Mouse (Mus musculus) thymus, postnatal 25 days (tissue): ENCODE data around the gene Ak5.
"Not testable (repeated sequence)": the region's sequence is repeated elsewhere in the genome, so short reads cannot be mapped to it uniquely, and the experiment has no call there.

Experiments used
- DNase-seq: peaks from one replicate; pipeline ENCODE4 v3.0.0; 2022

Gene Ak5

DNA sequence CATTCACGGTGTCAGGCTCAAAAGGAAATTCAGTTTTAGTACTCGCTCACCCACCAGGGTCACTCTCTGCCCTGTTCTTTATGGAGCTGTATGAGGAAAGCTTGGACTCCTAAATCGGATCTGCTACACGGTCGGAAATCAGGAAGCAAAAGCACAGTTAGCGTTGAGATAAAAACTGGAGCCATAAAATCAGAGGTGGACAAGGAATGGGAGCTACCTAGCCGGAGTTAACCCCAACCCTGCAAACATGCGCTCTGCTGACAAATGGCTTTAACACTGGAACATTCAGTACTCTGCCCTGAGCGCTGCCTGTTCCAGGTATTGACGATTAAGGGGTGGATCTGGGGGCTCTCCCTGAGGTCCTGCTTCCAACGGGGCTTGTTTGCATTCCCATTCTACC, 47.6 kb downstream of the Ak5 start:
- DNase-seq, result no peak

DNA sequence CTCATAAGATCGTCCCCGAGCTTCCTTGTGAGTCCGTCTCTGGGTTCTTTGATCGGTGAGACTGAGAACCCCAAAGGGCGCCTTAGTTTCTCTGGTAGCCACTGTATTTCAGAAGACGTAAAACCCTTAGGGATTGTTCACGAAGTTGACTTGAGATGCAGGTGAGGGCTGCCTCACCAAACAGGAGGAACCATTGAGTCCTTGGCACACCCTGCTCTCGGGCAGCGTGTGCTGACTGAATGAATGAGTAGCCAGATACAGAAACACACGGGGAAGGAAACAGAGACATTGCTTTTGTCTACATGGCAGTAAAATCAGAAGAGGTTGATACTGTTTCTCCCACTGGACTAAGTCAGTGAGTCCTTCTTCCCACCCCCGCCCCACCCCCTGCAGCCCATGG, 48.1 kb downstream of the Ak5 start:
- no peak for DNase-seq

DNA sequence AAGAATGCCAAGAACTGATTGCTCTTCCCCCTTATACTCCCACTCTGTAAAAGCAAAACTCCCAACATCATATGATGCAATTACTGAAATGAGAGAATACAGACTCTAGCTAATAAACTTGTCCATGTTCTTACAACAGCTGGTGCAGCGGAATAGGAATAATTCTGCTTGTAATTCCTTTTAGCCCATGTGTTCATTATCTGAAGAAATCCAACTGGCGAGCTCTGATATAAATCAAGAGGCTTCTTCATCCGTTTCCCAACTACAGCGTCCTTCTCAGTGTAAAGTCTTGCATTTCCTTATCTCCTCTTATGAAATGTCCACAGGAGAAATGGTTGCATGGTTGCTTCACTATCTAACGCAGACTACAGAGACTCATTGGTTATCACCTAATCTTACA, 59.1 kb downstream of the Ak5 start:
- no peak for DNase-seq

DNA sequence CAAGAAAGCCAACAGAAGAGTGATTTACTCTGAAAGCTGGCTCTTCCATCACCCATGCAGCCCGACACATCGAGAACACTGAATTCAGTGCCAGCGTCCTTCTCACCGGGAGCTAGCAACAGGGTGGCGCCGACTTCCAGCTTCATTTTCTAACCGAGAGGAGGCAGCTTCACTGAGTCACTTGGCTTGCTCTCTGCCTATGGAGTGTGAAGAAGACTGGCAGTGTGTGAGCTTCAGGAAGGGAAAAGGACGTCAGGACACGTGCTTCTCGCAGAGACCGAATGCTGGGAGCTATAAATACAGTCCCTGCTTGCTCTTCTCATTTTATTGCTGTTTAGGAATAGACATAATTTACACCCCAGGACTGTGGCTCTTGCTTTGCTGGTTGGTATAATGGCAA, 62.3 kb downstream of the Ak5 start:
- DNase-seq, result no peak

DNA sequence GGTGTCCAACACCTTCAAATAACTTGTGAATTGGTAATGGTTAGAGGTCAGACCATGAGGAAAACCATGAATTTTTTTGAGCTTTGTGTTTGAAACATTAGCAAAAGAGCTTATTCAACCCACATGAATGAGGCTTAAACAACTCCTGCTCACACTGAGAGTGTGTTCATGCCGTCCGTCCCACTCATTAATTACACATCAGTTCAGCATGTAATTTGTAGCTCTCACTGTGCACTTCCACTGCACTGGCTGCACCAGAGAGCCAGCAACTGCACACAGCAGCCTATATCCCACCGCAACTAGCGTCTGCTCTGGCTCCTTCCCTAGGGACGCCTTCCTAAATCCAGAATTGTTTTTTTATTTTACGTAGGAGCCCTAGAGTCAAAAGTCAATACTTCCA, 68.5 kb downstream of the Ak5 start:
- no peak for DNase-seq

DNA sequence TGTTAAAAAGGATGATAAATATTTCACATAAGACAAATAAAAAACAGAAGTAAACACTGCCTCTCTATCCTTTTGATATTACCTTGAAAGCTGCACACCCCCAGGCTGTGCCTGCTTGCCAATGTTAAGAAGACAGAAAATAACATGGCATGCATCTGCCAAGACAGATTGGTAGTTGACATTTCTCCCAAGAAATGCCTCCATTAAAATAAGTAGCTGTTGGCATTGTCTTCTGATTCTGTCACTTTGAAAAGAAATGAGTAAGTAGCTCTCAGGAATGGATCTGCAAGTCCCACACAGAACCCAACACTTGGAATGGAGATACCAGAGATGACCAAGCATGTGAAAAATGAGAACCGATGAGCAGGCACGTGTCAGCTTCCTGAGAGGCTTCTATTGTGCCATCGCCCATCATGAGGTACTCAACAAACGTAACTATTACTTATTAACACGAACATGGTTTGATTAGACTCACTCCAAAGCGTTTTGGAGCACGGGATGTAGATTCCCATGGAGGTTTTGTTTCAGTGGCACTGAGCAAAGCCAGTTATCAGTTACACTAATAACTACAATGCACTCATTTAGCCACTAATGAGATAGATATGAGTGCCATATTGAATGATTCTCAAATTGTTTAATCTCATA, 71.6 kb downstream of the Ak5 start:
- DNase-seq, result no peak

DNA sequence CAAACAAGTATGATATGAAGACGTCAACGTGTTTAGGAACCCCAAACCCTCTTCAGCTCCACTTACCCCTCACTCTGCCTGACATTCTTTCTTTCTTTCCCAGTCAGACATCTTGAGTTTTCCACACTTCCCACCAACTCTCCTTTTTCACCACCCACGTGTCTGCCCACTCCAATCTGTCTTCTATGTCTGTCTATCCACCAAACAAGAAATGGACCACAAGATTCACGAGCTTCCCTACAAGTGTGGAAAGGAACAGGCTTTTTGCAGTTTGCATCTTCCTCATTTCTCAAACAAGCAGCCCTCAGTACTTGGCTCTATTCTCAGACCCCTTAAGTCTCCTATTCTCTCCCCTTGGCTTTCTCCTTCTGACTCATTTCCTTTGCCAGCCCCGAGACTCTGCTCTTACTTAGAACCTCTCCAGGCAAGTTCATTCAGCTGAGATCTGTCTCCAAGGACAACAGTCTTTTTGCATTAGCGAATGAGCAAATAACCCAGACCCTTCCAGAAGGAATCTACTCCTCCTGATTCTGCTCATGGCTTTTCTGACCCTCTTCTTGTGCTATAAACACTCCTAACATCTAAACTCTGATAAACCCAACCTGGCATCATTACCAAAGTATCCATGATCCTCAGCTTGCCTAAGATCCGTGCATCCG, 75.3 kb downstream of the Ak5 start:
- DNase-seq, result no peak

DNA sequence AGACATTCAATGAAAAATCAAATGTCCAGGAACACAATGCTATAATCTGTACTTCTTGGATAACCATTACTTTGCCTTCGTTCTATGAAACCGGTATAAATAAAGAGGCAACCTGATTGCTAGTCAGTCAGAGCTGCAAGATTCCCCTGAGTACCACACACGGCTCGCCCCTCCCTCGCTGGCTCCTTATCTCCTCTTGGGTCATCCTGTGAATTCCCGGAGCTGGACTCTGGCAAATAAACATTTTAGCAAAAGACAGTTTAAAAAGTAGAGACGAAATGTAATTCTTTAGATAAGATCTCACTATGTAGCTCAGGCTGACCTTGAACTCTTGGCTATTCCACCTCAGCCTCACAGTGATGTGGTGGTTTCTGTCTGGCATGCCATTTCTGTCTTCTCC, 77.7 kb downstream of the Ak5 start:
- DNase-seq, result no peak

DNA sequence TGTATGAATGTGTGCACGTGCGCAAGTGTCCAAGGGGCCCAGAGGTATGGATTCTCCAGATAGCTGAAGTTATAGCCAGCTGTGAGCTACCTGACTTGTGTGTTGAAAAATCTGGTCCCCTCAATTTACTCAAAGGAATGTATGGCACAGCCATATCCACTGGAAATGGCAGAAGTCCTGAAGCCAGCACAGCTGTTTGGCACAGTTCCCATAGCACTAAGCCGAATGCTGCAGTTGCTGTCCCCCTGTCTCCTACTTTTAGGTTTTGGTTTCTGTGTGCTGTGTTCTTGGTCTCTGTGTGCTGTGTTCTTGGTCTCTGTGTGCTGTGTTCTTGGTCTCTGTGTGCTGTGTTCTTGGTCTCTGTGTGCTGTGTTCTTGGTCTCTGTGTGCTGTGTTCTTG, 79.1 kb downstream of the Ak5 start:
- DNase-seq, result not testable (repeated sequence)

DNA sequence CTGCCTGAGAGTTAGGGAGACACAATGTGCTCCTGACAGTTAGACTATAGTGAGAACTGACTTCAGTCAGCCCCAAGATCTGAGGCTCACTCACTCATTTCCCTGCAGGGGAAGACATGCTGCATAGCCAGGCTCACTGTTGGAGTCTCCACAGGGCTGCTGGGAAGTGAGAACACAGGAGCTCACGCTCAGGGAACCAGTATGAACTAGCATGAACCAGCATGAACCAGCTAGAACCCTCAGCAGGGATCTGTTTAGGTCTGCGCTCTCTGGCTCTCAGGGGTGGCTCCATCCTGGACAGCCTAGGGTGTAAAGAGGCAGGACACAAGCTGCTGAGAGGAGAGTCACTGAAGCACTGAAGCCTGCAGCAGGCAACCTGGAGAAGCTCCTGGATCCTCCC, 81.2 kb downstream of the Ak5 start:
- DNase-seq, result no peak

DNA sequence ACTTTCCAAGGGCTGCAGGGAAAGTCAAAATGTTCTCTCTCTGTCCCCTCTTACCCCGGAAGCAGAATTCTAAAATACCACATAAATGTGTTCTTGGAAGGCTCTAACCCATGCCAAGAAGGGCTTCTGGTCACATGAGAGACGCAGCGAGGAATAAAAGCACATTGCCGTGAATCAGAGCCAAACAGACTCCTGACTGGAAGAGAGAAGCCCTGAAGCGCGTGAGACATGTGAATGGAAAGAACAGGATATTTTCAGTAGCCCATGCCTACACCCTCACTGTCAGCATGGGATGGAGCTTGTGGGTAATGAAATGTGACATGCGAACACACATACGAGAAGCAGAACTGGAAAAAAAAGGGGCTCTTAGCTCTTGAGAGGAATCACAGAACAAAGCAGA, 82.0 kb downstream of the Ak5 start:
- DNase-seq, result no peak

DNA sequence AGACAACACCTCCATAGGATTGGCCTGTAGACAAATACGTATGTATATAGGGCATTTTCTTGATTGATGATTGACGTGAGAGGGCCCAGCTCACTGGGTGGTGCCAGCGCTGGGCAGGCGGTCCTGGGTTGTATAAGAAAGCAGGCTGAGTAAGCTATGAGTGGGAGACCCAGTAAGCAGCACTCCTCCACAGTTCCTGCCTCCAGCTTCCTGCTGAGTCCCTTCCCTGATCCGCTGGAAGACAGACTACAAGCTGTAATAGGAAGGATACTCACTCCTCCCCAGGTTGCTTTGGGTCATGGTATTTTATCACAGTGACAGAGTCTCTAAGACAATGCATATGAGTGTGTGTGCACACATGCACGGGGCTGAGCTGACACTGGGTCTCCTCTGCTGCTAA, 82.6 kb downstream of the Ak5 start:
- DNase-seq, result no peak

DNA sequence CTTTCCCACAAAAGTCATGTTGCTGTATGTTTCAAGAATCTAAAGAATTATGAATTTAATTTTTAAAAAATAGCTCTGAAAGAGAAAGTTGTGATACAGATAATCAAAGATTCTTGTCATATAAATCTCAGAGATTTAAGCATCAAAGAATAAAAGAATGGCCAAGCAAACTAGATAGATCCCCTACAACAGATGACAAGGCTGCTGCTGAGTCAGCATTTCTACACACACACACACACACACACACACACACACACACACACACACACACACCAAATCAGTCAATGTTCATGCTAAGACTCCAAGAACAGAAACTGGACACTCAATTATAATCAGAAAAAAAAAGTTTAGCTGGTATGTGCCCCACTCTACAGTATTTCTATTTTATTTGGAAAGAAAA, 85.1 kb downstream of the Ak5 start:
- no peak for DNase-seq

DNA sequence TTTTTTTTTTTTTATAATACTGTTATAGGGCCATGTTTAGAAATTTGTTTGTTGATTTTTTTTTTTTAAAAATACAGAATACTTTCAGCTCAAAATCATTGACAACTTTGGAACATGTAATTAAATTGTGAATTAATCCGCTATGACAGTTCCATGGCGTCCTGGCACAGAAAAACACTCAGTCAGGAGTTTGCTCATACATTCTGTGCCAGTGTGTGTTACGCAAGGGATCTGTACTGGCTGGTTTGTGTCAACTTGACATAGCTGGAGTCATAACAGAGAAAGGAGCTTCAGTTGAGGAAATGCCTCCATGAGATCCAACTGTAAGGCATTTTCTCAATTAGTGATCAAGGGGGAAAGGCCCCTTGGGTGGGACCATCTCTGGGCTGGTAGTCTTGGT, 86.3 kb downstream of the Ak5 start:
- not testable (repeated sequence) for DNase-seq

DNA sequence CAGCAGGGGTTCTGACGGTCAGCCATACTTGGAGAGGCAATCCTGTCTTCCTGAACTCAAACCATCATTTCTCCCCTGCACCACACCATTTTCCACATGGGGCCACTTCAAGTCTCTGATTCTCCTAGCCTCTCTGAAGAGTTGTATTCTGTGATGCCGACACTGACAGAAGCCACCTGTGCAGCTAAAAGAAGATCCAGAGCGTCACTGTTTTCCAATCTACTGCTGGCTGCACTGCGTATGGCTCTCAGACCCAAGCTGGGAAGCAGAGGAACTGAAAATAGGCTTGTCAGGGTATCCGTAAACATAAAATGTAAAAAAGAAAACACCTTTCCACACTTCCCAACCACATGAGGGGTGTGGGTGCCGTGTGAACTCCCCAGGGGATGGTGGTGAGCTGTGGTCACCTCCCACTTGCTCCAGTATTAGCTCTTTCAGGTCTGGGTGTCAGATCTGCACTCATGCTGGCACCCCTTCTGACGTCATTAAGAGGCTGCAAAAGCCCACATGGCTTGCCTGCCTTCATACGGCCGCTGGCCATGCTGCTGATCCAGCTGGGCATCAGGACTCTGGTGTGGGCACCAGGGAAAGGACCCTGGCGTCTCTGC, 88.1 kb downstream of the Ak5 start:
- no peak for DNase-seq

DNA sequence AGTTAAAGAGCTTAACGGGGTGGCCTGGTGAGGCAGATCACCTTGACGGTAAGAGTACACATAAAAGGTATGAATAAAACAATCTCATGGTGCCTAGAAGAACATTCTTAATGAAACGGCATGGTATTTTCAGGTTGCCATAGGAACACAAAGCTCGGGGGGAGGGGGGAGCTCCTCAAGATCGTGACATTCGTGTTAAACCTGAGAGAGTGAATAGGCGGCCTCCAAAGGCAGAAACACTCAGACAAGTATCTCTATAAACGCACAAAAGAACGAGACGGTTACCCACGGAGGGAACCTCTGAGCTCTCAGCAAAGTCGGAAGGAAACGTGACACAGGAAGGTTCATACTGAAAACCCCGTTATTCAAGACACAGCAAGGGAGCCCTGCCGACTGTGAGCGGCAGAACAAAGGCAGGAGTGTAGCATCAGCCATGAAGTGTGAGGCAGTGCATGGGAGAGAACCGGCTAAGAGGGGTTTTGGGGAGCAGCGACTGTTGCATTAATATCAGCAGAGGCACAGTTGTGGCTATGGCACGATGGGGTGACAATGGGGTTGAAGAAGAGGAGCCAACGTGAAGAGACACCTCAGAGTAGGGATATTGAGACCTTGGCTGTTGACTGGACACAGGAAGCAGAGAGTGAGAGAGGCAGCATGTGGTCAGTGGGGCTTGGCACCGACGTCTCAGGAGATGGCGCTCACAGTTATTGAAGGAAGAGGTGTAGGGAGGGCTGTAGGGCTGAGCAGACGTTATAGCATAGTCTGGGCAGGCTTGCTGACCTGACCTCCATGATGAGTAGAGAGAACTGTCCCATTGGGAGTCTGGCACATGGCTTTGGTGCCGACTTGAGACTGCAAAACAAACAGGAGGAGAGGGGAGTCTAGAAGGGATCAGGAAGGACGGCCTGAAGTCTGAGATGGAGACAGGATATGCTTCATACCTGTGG, 89.6 kb downstream of the Ak5 start:
- no peak for DNase-seq

DNA sequence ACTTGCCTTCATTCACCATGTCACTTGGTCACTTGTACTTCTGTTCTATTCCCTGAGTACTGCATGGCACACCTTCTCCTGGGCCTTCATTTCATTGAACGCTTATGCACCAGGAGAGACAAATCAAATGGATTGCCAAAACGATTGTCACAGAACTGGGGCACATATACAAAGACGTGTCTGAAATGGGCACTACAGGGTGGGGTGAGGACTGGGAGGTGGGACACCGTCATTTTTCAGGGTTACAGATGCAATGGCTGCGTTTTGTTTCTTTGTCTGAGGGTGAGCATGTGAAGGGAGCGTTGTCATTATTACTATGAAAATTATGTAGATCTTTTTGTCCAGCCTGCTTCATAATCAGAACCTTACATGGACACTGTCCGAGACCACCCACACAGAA, 90.4 kb downstream of the Ak5 start:
- no peak for DNase-seq

DNA sequence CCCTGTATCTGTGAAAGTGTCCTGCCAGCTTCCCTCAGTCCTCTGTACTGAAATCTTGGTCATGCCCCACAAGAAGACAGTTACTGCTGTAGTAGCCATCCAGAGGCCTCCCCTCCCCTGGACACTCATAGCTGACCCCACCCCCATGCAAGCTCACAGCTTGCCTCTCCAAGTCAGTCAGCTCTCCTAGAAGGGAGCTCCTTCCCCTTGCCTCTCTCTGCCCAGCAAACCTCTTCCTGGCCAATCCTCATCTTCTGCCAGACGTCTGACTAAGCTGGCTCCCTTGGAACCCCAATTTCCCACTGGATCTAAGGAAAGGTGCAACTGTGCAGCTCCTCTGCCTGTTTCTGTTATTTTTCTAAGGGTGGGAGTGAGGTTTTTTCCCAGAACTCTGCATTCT, 90.9 kb downstream of the Ak5 start:
- DNase-seq, result no peak

DNA sequence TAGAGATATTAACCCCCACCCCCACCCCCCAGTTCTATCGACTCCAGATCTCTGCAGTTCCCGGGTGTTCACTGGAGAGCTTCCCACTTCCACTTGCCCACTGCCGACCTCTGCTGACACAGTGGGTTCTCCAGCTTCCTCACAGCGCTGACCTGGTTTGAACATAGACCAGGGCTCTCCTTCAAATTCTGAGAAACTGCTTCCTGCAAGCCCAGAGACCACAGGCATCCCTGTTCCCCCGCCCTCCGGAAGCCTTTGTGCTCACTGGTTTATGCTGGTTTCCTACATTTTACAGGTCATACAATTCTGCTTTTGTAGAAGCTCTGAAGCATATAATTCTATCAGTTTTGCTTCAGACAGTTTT, 98.9 kb downstream of the Ak5 start:
- peak; percentile 36 for DNase-seq

DNA sequence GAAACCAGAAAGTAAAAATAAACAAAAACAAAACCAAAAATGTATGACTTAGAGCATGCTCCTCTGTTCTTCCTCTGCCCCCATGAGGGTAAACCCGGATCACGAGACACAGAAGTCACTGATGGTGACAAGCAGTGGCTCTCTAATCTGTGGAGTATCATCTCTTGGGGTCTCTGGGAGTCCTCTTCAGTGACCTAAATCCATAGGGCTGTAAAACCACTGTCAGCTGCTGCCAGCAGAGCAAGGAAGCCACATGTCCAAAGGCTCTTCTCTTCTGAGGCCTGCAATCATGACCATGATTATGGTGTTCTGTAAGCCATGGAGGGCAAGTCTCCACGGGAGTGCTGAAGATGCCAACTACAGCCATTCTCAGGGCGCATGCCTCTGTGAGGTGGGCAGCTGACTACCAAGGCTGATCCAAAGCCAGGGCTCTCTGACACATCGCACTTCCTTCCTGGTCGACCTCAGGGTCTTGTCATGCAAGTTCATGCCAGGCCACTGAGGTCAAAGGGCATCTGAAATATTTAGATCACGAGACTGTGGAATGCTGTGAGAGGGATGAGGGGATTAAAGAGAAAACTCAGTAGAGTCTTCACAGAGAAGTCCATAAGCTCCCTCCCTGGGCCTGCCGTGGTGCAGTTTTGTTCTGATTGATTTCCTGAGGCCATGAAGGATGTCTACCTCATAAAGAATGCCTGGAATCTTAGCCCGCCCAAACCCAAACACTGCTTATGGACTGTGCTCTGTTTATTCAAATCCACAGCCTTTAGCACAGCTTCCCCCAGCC, 99.5 kb downstream of the Ak5 start:
- DNase-seq, result no peak

DNA sequence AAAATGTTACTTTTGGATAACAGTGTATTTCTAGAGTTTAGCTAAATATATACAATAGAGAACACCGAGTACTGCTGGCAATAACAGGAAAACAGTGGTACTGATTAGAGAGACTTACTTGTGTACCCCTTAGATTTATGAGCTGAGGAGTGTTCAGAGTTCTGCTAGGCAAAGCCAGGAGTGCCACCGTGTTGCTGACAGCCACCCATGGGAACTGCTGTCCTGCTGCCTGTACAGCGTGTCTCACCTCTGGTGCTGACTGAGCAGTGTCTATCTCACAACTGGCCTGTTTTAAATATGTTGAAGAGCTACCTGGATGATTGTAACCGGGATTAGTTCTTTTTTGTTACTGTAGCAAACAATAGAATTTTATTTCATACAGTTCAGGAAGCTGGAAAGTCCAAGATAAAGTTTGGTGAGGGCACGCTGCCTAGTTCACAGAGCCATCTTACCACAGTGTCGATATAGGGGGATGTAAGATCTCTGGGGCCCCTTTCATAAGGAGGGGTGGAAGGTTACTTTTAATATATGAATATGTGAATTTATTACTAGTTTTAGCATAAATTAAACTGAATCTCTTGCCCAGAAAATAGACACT, 103.5 kb downstream of the Ak5 start:
- DNase-seq, result no peak

DNA sequence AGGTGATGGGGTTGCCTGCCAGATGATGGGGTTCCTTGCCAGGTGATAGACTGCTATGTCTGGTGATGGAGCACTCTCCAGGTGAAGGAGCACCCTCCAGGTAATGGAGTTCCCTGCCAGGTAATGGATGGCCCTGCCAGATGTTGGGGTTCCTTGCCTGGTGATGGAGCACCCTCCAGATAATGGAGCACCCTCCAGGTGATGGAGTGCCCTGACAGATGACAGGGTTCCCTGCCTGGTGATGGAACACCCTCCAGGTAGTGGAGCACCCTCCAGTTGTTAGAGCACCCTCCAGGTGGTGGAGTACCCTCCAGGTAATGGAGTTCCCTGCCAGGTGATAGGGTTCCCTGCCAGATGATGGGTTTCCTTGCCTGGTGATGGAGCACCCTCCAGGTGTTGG, 104.3 kb downstream of the Ak5 start:
- DNase-seq, result no peak
